Mouse (Mus musculus): Measurements from ENCODE around the gene Med26. TPM values are rescaled to one million over a fixed set of nuclear protein-coding genes. Genes with fewer than 3 reads are reported as not detected.

The Med26 gene
- total RNA-seq, 2 experiments from 2014 or later, result 10.3 to 10.5 TPM

DNA sequence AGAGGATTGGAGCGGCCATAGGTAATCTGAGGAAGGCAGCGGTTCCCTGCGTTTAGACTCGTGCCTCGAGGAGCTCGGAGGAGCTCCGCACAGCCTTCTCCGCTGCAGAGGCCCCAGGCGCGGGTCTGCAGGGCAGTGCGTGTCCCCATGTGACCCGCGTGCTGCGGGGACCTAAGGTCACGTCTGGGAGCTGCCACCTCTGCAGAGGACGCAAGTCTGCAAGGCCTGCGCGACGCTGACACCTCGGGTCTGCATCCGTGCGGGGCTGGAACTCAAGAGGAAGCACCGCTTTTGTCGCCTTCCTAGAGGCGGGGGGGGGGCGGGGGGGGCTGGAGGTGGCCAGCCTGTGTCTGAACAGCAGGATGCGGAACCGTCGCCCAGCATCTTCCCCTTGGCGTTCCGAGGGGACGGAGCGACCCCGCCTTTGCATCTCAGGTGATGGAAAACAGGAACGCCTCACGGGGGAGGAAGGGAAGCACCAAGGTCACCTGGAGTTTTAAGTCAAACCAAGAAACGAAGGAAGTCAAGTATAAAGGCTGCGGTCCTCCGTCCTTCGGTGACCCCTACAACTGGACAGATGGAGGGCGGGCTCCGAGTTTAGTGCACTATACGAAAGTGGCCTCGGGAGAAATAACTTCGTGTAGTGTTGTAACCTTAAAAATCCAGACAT, 709 bp upstream of the Med26 start:
- no peak for DNase-seq (ENCODE audit: low spot score in 2 of 2)

DNA sequence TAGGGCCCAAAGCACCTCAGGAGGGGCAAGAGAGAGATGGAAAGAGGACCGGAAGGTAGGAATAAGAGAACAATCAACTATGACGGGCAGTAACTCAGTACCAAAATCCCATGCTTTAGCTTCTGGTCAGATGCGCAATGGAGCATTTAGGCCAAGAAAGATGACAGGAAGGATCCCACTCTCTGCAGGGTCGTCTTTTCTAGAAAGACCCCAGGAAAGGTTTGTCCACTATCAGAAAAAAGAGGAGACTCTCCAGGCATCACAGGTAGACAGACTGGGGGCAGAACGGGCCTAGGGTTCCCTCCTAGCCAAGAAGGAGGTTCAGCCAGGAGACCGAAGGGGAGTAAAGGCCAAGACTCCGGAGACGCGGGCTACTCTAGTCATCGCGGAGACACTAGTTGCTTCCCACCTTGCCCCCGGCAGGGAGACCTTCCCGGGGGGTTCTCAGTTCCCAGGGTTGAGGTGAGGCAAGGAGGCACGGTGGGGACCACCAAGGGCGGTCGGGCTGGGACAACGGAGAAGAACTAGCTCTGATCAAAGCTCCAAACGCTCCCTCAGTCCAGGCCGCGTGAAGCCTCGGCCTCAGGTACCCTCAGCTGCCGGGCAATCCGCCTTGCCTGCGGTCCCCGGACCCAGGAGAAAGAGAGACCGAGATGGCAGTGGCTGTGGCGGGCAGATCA, 808 bp downstream of the Med26 start:
- no peak for DNase-seq (ENCODE audit: low spot score in 2 of 2)

DNA sequence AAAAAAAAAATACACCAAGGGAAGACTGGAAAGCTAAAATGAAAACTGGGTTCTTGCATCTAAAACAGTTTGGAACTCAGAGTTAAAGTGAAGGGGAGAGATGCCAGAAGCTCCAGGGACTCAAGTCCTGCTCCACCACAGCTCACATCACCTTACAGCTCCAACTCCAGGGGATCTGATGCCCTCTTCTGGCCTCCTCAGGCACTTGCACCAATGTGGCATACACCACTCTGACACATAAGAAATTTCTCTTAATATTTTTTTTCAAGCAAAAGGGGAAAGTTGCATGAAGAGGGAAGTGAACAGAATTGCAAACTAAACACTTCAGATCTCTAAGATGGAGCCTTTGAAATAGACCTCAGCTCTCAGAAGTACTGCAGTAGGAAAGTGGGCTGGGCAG, 8.8 kb downstream of the Med26 start:
- no peak for DNase-seq (ENCODE audit: low spot score in 2 of 2)

DNA sequence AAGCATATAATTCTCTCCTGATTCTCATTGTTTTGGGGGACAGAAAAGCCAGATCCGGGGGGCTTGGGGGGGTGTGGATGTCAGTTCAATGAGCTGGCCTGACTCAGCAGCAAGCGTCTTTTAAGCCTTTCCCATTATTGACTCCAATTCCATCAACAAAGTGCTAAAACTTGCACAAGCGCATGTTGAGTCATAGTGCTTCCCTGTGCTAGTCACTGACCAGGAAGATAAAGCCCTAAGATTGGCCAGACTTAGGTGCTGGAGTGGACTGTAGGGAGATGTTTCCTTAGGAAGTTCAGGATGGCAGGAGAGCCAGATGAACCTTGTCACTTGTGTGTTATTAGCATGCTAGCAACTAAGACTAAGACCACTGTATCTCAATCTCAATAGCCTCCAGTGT, 13.2 kb downstream of the Med26 start:
- DNase-seq (ENCODE audit: low spot score in 2 of 2), result no peak

DNA sequence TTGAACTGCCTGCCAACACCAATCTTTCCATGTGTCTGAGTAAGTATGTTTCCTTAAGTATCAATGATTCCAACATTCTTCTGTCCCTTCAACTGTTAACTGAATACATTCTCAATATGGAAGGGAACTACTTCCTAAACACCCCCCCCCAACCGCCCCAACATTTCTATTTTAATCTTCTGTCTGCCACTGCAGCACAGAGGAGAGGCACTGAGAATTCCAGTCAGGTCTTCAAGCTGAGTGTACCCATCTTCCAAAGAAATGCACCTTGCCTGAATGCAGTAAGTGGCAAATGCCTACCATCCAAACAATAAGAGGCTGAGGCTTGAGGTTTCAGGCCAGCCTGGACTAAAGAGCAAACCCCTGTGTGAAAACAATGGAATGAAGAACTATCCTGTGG, 16.0 kb downstream of the Med26 start:
- no peak for DNase-seq (ENCODE audit: low spot score in 2 of 2)

DNA sequence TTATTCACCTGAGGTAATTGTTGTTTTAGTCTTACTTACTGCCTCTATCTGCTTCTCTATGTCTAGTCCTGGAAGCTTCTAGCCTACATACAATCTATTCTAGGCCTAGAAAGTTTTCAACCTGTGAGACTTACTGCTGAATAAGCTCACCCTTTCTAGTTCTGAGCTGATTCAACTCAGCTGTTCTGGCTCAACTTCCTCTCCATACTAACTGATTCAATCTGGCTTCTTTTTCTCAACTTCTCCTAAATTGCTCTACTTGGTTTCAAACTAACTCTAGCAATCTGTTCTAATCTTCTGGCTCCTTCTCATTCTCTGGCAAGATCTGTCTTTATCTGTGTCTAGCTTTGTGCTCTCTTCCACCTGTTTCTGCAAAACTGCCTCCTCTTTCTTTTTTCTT, 26.2 kb downstream of the Med26 start:
- DNase-seq (ENCODE audit: low spot score in 2 of 2), result no peak

DNA sequence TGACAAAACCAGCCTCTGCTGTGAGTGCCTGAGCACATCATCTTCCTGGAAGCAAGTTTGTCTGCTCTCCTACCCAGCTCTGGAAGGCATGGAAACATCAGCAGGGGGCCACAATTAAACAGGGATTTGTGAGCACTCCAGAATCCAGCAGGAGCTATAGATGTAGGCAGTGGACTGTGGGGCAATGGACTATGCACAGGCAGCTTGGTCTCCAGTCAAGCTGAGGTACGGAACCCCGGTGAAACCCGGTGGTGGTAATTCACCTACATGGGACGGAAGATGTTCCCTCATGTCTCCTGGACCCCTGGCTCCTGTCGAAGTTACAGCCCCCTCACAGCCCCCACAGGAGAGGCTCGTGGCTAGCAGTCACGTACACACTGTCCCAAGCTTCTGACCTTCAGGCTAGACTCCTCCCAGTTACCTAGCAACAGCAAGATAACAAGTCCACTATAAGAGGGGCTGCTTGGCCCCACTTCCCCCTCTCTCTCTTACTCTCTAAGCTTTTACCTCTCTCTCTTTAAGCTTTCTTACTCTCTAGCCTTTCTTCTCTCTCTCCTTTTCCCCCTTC, 30.6 kb downstream of the Med26 start:
- no peak for DNase-seq (ENCODE audit: low spot score in 2 of 2)

DNA sequence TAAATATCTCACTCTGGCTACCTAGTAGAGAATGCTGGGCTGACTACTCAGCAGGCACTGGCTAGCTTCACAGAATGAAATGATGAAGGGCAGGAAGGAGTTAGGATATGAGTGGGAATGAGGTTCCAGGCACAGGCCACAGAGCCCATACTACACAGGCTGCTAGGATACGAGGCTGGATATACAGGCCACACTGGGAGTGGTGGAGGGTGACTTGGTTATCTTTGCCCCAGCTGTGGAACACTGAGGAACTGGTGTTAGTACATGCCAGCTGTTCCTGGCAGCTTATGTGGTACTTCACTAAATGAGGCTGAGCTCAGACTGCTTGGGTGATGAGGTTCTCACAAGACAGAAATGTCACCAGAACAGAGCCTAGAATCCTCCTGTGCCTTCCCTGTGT, 34.9 kb downstream of the Med26 start:
- DNase-seq (ENCODE audit: low spot score in 2 of 2), result no peak

DNA sequence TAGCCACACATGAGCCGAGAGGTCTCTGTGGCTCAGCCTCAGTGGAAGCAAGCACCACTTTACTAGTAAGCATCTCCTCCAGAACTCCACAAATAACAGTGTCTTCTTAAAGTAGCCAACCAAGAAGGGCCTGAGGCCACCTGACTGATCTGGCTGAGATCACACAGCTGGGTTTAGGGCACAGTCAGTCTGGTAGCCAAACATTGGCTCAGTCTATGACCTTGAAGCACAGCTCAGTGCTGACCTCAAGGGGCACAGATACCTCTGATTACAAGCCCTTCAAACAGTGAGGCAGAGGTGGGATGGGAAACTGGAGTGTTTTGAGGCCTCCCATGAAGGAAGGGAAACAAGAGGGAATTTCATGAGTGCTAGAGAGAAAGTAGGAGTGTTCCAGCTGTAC, 35.4 kb downstream of the Med26 start:
- DNase-seq (ENCODE audit: low spot score in 2 of 2), result no peak

DNA sequence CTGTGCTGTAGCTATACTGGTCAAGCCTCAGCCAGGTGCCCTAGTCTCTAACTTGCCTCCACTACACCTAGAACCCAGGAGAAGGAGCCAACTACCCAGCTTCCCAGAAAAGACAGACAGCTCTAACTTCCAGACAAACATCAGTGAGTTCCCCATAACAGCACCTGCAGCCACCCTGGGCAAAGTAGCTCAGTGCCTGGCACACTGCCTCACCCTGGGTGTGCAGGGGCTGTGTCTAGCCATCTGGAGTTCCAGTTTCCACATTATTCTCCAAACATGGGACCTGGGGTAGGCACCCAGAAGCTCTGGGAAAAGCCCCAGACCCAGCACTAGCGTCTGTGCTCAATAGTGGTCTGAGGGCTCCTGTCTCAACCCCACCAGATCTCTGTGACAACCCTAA, 40.6 kb downstream of the Med26 start:
- DNase-seq (ENCODE audit: low spot score in 2 of 2), result no peak

DNA sequence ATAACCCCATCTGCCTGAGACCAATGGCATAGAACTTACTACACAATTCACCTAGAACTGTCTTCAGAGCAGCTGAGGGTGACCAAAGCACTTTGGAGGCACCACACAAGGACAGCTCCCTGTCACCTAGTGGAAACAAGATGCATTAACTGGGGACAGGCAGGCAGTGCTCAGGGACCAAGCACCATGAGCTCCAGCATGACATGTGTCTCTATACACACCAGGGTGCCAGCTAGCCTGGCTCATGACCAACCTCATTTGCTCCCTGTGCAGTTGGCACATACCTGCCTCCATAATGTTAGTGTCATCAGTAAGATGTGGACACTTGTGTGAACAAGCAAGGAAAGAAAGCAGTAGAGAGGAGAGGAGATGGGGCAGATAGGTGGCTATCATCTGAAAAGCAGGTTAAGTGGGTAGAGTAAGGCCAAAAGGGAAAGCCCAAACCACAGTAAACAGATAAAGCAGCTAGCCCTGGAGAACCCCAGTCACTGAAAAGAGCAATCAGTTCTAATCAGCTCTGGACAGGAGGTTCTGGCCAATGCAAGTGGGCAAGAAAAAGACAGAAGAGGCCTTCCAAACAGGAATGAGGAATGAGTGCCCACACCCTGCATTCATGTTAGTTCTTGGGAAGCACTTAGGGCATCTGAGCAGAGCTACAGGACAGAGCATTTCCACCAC, 43.3 kb downstream of the Med26 start:
- no peak for DNase-seq (ENCODE audit: low spot score in 2 of 2)

DNA sequence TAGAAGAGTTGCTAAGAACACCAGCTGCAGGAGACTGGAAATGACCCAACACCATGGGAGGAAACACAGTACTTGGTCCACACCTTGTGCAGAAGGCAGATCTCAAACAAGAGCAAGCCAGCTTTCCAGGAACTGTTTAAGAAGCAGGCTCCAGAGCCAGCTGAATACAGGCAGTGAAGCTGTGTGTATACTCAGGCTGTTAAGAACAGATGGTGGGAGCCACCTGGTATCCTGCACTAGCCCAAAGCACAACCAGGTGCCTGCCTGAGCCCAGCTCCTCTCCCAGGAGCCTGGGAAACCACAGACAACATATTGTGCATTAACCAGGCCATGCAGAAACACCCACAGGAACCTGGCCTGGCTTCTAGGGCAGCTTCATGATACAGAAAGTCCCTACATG, 43.9 kb downstream of the Med26 start:
- peak in 1 of 2 experiments; percentile 53 for DNase-seq (ENCODE audit: low spot score in 2 of 2)

DNA sequence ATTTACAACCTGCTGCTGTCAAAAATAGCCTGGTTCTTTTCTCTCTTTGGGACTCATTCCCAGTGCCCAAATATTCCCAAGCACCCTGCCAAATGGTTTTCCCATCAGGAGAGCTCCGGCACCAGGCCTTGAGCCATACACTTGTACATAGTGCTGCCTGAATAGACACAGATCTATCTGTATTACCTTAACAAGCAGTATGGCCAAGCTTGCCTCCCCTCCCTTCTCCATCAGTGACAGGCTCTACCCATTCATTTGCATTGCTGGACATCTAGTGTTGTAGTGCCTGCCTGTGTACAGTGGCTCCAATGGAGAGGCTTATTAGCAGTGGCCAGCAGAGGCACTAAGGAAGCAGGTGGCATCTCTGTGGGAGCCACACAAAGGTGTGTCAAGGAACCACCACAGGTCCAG, 47.5 kb downstream of the Med26 start:
- no peak for DNase-seq (ENCODE audit: low spot score in 2 of 2)

DNA sequence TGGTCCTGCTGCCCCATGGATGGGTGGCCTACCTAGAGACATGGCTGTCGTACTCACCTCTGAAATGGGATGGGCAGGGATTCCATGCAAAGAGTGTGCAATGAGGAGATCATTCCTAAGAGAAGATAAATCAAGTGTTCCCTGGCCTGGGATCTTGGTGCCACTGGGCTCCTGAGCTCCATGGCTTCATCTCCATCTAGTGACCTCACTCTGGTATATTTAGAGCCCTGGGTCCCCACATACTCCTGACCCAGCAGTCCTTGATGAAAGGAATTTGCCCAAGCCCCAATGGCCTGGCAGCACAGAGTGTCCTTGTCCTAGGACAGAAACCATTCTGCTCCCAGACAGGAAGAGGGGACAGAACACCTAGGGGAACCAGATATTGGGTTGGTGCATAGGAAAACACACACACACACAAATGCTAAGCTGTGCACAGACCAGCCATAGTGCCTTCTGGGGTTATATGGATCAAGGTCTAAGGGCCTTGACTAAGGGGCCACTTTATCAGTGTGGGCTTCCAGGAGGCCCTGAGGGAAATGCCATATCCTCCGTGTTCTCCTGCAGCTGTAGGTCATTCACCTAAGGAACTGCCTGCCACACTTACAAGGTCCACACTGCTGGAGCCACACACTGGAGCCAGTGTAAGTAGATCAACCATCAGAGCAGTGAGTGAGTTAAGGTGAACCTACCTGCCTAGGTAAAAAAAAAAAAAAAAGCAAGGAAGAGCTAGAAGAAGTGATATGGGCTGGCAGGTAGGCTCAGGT, 48.4 kb downstream of the Med26 start:
- DNase-seq (ENCODE audit: low spot score in 2 of 2), result no peak

DNA sequence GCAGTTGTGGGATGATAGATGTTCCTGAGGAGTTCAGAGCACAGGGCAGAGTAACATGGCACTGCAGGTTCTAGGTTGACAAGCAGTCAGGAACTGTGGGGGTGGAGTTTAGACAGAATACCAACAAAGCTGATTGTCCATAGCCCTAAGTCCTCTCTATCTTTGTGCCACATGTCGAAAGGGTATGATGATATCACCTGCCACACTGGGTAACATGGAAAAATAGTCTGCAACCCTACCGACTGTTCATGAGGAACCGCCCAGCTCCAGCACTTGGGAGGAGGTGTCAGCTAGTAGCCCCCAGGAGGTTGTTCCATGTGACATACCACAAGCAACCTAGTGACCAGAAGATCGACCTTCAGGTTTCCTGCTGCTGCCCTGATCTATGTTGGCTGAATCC, 49.5 kb downstream of the Med26 start:
- no peak for DNase-seq (ENCODE audit: low spot score in 2 of 2)

DNA sequence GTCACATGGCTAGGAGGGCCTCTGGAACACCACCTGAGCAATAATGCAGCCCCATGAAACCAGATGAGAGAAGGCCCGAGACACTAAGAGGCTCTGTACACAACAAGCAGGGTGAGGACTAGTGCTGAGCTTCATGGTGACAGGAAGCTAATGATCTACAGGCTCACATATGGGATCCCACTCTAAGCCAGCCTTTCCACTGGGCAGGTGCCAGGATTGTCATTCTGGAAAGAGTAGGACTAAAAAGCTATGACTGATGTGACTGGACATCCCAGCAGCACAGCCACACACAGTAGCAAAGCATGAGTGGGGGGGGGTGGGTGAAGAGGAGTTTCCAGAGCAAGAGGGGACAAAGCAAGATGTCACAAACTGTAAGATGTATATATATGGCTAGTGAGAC, 50.2 kb downstream of the Med26 start:
- DNase-seq (ENCODE audit: low spot score in 2 of 2), result peak in 1 of 2 experiments; percentile 38

DNA sequence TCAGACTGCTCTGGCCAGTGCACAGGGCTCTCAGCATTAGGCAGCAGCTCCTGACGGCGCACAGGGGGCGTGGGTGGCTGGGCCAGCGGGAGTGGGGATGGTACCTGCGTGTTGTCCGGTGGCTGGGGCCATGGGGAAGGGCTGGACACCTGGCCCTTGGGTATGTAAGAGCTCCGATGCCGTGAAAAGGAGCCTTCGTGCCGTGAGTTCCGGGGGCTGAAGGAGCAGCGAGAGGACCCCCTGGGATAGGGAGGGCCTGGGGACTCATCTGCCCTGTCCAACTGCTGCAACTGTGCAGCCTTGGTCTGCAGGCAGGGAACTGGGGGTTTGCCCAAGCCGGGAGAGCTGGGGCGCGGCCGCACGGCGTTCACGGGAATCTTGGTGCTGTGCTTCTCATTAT, 51.9 kb downstream of the Med26 start:
- DNase-seq (ENCODE audit: low spot score in 2 of 2), result no peak

DNA sequence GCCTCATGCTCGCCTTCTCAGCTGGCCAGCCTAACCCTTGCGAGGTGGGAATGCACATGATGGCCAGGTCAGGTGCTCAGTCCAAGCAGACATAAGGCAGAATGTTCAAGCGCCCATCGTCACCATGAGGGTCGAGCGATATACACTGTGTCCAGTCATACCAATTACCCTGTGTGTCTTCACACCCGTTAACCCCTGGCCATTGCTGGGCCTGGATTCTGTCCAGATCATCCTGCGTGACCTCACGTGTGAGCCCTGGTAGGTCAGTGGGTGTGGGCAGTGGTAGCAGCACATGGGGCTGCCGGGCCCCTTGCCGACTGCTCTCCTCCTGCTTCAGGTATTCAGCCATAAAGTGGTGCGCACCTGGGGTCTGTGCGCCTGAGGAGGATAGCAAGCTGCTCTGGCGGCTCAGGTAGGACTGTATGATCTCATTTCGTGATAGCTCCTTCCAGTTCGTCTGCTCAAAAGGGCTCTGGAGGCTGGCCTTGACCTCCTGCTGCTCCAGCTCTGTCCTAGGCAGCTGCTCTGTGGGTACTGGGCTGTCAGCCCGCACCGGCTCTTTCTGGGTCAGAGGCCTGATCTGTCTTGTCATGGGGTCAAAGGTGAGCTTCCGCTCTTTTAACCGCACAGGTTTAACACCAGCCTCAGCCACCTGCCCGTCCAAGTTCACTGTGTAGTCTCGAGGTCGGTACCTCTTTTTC, 52.5 kb downstream of the Med26 start:
- DNase-seq (ENCODE audit: low spot score in 2 of 2), result no peak

DNA sequence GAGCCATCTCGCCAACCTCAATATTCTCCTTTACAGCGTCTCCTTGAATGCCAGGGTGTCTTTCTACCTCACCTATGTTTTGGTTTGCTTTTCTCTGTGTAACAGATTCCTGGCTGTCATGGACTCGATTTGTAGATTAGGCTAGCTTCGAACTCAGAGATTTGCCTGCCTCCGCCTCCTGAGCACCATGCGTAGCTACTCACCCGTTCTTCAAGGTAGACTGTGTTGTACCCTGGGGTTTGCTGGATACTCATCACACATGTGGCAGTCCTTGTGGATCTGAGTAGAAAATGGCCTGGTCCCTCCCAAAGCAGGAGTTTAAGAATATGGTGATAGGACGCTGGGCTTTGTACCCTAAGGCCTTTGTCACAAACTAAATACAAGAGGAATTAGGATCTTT, 54.7 kb downstream of the Med26 start:
- DNase-seq (ENCODE audit: low spot score in 2 of 2), result no peak

DNA sequence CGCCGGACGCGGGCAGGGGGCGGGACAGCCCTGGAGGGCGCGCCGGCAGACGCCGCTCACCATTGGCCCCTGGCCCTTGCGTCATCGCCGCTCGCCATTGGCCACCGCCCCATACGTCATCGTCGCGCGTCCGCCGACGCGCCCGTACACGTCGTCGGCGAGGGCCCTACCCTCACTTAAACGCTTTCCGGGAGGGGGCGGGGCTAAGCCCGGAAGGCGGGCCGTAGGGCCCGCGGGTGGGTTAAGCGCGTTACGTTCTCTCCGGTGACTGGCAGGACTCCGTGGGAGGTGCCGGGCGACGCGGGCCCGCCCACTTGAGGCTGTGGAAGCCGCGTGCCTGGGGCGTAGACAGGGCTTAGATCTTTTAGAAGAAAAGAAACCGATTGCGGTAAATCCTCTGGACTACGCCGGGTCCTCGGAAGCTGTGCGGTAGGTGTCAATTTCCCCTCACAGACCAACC, 55.4 kb downstream of the Med26 start:
- peak; percentile 99 for DNase-seq (ENCODE audit: low spot score in 2 of 2)
